ENCODE assay signal across 15 mouse cellular contexts in the genomic region with DNA sequence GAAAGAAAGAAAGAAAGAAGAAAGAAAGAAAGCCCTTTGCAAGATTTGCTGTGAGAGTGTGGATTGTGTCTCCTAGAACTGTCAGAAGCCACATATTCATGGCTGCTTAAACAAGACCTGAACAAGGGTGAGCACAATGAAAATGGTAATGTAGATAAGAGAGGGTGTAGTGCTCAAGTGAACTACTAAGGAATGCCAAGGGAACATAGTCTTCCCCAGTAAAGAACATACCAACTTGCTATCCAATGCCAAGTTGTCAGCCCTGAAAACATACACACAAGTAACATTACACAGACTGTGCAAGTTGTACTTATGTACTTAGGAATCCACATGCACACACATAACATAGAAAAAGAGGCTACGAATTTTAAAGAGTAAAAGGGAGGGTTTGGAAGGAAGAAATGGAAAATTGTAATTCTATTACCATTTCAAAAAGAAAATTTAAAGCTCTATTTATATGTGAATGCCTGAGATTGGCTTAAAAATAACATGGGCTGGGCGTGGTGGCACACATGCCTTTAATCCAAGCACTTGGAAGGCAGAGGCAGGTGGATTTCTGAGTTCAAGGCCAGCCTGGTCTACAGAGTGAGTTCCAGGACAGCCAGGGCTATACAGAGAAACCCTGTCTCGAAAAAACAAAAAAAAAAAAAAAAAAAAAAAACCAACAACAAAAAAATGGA.
"Had no signal": no experiment of that assay in that cellular context is flagged by ENCODE, and none has a peak within 500 bp of the region (broad histone marks: within the 10 kb centered on the region; RNA-seq: fewer than 3 reads in every experiment).

No protein-coding gene starts in this region.

- H3K4me3 ChIP-seq: midbrain, embryonic 10.5 days; midbrain, embryonic 12.5 days; neural tube, embryonic 12.5 days; stomach, embryonic 15.5 days had no signal

- DNase-seq: lung, adult 18-20 months; lung, embryonic 14.5 days; lung, postnatal 14 days; lung, postnatal 4 days; midbrain, embryonic 14.5 days; right cerebral cortex, postnatal 14 days; thymus, adult 2 months; thymus, postnatal 25 days; thymus, postnatal 4 days had no signal

- H3K9me3 ChIP-seq: midbrain, embryonic 10.5 days; midbrain, embryonic 12.5 days; neural tube, embryonic 12.5 days; stomach, embryonic 15.5 days had no signal

- H3K9ac ChIP-seq: liver, embryonic 14.5 days; lung, embryonic 14.5 days; midbrain, embryonic 12.5 days; neural tube, embryonic 12.5 days; stomach, embryonic 15.5 days had no signal

- H3K27ac ChIP-seq: liver, embryonic 14.5 days; midbrain, embryonic 10.5 days; midbrain, embryonic 12.5 days; neural tube, embryonic 12.5 days; stomach, embryonic 15.5 days; stomach, postnatal 0 days had no signal

- H3K4me2 ChIP-seq: lung, embryonic 14.5 days; midbrain, embryonic 12.5 days; neural tube, embryonic 12.5 days; stomach, embryonic 15.5 days had no signal

- H3K36me3 ChIP-seq: midbrain, embryonic 12.5 days; neural tube, embryonic 12.5 days; stomach, embryonic 15.5 days had no signal

- H3K27me3 ChIP-seq: midbrain, embryonic 12.5 days; neural tube, embryonic 12.5 days; stomach, embryonic 15.5 days had no signal
